Mouse (Mus musculus): Measurements from ENCODE around the gene Zfp960.
"Not testable (repeated sequence)": the region's sequence is repeated elsewhere in the genome, so short reads cannot be mapped to it uniquely, and the experiment has no call there.

The Zfp960 gene

DNA sequence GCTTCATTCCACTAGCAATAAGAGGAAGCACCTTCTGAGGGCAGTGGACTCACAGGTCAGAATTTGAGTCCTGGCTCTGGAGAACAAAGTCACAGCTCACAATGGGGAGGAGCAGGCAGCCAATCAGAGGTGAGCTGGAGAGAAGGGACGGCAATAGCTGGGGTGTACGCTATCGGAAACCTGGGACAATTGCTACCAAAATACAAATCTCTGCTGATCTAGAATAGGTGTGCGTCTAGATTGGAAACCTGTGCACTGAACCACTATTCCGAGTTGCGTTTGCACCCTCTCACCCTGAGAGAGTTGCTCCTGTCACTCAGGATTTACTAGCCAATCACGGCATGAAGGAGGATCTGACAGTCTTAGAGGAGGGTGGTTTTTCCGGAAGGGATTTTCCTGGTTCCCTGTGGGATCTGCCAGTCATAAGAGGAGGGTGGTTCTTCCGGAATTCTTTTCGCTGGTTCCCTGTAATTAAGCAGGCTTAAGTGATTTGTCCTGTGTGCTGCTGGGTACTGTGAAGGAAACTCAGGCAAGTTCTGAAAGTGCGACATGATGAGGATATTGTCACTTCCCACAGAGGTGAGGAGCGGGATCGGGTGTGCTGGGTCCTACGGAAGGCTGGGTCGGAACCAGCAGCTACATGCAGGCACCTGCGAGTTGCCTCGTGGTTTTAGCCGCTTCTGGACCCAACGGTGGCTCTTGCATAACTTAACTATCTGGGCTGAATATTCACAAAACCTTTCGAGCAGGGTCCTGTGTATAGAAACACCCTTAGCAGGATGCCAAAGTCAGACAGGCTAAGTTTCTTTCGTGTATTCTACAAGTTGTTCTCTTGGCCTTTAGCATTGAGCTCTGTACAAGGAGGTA lies at the start of gene Zfp960:
Gene Zfp960 (plus strand): TSS at position 486 of the 867 bp plus-strand sequence.
- peak; percentile 39 for DNase-seq (ENCODE audit: low spot score)

DNA sequence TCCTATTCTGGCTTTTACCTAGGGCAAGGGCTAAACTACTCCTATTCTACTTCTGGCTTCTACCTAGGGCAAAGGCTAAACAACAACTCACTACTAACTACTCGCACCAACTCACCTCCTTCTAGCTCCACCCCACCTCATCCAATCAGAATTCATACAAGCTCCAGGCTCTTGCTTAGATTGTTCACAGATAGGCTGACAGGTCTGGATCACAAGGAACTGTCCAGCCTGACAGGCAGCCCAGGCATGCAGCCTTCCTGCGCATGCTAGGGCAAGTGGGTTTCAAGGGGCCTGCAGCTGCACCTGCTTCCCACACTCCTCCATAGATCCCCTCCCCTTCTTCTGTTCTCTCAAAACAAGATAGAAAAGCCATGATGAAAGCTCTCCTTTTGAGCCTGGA lies 45.8 kb upstream of the Zfp960 start:
- DNase-seq (ENCODE audit: low spot score), result not testable (repeated sequence)

GRCm38 (mm10) chr17:17059566-17059965 lies 4.3 kb upstream of the Zfp960 start:
- not testable (repeated sequence) for DNase-seq (ENCODE audit: low spot score)

DNA sequence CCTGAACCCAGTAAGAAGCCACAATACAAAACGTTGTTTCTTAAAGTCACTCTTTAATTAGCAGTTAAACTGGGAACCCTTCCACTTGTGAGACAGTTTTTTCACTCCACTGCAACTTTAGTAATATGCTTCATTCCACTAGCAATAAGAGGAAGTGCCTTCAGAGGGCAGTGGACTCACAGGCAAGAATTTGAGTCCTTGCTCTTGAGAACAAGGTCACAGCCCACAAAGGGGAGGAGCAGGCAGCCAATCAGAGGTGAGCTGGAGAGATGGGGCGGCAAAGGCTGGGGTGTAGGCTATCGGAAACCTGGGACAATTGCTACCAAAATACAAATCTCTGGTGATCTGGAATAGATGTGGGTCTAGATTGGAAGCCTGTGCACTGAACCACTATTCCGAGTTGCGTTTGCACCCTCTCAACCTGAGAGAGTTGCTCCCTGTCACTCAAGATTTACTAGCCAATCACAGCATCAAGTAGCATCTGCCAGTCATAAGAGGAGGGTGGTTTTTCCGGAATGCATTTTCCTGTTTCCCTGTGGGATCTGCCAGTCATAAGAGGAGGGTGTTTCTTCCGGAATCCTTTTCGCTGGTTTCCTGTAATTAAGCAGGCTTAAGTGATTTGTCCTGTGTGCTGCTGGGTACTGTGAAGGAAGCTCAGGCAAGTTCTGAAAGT lies 57.1 kb downstream of the Zfp960 start, which contains the start of gene Zfp97:
Gene Zfp97 (plus strand): TSS at position 586 of the 673 bp plus-strand sequence.
- DNase-seq (ENCODE audit: low spot score), result not testable (repeated sequence)
